Mouse (Mus musculus): ENCODE measurements at regions not wholly inside any gene's neighbourhood (a gene's known extent, or its start where the extent isn't known, plus 50 kb on each side); places are given as distances from the start of the nearest gene placed in this dataset.
"Not testable (repeated sequence)": the region's sequence is repeated elsewhere in the genome, so short reads cannot be mapped to it uniquely, and the experiment has no call there.

DNA sequence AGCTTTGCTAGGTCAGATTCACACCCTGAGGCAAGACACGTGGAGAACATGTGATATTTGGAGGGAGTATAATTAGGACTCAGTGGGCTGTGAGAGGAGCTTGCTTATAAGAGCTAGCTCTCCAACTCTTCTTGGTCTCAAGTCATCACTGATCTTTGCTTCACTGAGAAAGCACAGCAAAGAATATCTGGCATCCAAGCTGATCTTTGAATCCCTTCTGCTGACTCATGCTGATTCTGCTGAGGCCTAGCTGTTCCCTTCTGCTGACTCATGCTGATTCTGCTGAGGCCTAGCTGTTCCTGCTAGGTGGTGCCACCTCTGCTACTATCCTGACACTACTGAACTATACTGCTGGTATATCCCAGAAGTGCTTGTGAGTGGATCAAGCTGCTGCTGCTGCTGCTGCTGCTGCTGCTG lies 639.0 kb upstream of the Slc8a1 start:
- peak; percentile 81 for DNase-seq (ENCODE audit: extremely low read depth, low read depth)

DNA sequence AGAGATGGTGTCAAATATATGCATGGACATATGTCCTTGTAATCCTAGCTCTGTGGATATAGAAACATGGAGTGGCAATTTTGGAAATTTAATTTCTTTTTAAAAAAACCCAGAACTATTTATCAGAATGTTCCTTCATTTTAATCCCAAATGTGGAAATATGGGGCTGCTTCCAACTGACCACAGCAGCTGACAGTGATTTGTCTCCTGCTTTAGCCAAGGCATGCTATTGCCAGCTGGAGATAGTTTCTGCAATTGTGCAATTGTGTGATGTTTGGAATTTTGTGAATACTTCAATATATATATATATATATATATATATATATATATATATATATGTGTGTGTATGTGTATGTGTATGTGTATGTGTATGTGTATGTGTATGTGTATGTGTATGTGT lies 629.7 kb upstream of the Slc8a1 start:
- DNase-seq (ENCODE audit: extremely low read depth, low read depth): no peak

DNA sequence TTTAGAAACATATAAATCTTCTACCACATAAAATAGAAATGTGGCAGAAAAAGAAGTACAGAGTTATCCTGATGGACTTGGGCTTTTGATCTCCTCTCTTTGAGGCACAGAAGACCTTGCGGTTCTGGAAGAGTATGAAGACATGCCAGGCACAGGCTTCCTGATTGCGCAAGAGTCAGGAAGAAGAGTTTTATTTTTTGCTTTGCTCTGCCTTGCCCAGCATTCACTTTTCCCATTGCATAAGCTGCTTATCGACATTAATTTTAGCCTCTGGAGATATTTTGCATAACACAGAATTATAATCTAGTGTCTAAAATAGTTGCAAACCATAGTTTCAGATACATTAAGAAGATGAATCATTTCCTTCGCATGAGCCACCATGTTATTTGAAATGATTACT lies 627.8 kb upstream of the Slc8a1 start:
- DNase-seq (ENCODE audit: extremely low read depth, low read depth): no peak

DNA sequence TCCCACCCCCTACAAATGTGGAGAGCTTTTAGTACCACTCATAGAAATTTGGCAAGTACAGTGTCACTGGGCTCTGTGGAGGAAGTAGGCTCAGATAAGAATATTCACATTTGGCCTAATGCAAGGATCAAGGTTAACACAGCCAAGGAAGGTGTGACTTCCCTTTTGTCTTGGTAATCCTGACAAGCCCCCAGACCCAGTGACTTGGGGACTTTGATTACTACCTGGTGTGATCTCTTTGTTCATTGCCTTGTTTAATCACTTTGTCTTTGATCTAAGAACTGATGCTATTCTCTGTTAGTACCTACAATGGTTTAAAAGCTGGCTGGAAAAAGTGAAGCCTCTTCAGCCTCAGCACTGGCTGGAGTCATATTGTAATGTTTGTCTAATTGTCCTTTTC lies 610.5 kb upstream of the Slc8a1 start:
- no peak for DNase-seq (ENCODE audit: extremely low read depth, low read depth)

DNA sequence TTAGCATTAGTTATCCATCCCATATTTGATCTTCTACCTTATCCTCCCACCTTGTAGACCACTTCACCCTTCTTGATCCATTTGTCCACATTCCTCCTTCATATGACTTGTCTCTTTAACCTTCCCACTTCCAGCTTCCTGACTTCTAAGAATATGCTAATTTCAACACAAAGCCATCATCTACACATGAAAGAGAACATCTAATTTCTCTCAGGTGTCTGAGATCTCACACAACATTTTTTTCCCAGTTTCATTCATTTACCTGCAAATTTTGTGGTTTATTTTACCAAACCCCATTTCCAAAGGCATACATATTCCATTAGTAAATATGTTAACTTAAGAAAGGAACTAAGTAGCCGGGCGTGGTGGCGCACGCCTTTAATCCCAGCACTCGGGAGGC lies 593.3 kb upstream of the Slc8a1 start:
- no peak for DNase-seq (ENCODE audit: extremely low read depth, low read depth)

DNA sequence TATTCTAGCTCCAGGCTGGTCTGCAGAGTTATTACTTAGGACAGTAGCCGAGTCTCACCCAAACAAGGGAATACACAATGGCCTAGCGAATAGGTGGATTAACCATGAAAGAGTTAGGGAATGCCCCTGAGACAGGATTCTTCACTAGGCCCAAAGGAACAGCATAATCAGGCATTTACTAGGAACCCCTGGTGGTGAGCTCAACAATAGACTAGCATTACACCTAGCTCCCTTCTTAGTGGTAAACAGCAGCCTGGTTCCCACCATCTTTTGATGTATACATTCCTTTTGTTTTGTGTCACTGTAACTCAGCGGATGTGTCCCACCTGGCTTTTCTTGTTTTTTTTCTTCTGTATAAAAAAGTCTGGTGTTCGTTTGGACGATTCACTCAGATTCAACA lies 574.0 kb upstream of the Slc8a1 start:
- DNase-seq (ENCODE audit: extremely low read depth, low read depth): no peak

DNA sequence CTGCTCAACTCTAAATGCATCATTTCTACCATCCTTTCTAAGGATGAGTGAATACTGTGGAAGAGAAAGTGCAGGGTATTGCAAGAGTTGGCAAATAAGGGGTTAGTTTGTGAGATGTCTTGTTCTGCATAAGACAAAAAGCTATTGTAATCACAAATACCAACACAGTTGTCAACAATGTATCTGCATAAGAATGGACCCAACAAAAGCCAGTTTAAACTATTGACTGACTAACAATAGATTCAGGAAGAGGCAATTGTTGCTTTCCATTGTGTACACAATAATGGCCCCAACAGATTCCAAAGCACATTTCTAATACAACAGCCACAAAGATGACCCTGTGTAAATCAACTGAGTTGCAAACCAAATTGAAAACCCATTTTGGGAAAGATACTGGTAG lies 568.2 kb upstream of the Slc8a1 start:
- DNase-seq (ENCODE audit: extremely low read depth, low read depth): no peak

DNA sequence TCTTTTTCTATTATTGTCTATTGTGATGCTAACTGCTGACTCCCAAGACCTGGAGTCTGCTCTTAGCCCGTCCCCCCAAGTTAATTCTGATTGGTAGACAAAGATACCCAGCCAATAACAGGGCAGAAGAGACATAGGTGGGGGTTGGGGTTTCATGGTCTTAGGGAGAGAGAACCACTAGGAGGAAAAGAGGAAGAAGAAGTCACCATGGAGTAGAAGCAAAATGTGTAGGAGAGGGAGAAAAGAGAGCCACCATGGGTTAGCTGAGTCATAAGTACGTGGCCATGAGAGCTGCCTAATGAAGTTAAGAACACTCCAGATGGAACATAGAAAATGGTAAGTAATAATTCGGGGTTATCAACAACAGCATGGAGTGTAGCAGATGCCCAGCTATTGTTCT lies 539.6 kb upstream of the Slc8a1 start:
- peak; percentile 4 for DNase-seq (ENCODE audit: extremely low read depth, low read depth)

DNA sequence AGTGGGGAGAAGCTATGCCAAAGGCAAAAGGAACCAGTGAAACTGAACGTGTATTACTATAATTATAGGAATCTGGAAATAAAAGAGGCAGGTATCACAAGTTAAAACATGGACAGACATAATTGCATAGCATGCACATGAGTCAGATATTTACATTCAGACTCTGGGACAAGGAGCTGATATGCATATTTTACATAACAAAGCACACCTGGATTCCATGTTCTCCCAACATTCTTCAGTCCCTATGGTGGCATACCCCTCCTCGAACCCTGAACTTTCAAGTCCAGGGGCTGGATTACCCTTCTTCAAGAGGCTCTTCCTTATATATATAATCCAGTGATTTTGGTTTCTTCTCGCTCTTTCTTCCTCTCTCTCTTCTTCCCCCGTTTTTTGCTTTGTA lies 535.8 kb upstream of the Slc8a1 start:
- no peak for DNase-seq (ENCODE audit: extremely low read depth, low read depth)

DNA sequence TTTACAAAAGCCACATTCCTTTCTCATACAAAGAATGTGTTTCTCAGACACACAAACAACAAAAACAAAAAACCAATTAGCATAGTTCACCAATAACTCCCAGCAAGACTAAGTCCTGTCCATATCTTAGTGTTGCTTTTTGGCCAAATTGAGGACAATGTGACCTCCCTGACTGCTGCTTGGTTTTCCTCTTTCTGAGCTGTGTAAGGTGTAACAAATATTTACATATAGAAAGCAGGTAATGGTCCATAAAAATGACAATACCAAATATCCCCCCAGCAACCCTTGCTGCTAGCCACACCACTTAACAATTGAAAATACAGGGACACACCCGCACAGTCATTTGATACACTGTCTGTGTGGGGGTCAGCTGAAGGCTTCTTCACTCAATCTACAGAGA lies 534.7 kb upstream of the Slc8a1 start:
- DNase-seq (ENCODE audit: extremely low read depth, low read depth): no peak

DNA sequence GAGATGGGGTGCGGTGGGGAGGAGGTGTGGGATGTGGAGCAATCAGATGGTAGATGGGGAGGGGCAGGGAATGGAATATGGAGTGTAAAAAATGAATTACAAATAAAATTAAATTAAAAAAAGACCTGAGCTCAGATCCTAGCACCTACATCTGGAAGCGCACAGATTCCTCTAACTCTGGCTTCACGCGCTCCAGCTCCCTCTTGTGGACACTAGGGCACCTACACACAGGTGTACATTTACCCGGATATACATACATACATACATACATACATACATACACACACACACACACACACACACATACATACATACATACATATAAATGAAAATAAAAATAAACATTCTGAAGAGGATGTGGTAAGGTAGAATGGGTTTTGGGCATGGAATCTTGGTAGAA lies 528.7 kb upstream of the Slc8a1 start:
- DNase-seq (ENCODE audit: extremely low read depth, low read depth): not testable (repeated sequence)

DNA sequence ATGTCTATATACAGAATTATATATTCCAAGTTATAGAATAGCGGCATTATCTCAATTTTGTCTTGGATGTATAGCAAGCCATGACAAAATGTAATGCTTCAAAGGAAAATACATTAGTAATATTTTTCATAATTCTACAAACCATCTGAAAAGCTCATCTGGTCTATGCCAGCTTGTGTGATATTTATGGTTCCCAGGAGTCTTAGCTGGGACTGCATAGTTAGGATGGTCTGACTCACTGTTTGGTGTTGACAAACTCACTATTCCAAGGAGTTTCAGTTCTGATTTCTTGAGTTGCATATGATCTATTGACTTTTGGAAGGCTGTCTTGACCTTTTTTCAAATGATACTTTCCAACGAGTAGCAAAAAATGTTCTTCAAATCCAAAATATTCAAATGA lies 514.2 kb upstream of the Slc8a1 start:
- no peak for DNase-seq (ENCODE audit: extremely low read depth, low read depth)

DNA sequence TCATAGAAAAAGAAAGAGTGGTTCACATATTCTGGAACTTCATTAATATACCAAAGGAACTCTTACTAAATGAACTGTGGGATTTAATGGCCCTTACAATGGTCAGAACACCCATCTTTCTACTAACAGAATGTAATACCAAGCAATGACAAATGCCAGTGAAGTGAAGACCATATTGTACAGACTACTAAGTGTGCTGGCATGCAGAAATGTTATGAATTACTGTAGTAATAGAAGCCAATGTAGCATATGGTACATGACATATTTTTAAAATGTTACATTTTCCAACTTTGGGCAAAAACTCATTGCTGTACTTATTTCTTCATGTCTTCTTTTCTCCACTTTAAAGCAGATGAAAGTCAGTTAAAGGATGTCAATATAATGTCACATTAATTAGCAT lies 513.7 kb upstream of the Slc8a1 start:
- no peak for DNase-seq (ENCODE audit: extremely low read depth, low read depth)

DNA sequence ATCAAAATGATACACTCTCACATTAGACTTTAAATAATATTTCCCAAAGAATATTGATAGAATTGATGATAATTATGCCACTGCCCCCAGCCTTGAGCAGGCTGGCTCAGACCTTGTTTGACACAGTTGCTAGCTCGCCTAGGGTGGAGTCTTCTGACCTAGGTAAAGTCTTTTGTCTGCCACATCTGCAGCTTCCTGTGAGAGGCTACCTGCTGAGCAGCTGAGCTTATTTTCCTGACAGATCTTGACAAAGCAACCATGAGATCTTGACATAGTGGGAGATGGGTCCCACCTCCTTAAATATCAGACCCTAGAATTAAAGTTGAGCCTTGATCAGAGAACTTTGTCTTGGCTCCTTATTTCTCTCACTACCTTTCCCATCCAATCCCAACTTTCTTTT lies 500.2 kb upstream of the Slc8a1 start:
- no peak for DNase-seq (ENCODE audit: extremely low read depth, low read depth)

DNA sequence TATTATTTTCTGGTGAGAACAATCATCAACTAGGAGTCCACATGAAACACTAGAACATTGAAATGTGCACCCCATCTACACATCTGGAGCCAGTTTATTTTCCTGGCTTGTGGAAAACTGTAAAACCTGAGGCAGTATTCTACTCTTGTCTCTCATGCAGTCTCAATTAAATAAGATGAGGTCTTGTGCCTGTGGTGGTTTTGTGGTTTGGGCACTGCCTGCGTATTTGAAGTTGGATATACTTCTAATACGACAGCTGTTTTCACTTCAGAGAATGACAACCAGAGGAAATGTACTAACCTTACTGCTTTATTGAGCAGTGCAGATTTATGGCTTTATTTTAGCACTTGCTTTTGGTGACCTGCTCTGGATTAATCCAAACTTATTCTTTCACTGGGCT lies 499.3 kb upstream of the Slc8a1 start:
- DNase-seq (ENCODE audit: extremely low read depth, low read depth): no peak

DNA sequence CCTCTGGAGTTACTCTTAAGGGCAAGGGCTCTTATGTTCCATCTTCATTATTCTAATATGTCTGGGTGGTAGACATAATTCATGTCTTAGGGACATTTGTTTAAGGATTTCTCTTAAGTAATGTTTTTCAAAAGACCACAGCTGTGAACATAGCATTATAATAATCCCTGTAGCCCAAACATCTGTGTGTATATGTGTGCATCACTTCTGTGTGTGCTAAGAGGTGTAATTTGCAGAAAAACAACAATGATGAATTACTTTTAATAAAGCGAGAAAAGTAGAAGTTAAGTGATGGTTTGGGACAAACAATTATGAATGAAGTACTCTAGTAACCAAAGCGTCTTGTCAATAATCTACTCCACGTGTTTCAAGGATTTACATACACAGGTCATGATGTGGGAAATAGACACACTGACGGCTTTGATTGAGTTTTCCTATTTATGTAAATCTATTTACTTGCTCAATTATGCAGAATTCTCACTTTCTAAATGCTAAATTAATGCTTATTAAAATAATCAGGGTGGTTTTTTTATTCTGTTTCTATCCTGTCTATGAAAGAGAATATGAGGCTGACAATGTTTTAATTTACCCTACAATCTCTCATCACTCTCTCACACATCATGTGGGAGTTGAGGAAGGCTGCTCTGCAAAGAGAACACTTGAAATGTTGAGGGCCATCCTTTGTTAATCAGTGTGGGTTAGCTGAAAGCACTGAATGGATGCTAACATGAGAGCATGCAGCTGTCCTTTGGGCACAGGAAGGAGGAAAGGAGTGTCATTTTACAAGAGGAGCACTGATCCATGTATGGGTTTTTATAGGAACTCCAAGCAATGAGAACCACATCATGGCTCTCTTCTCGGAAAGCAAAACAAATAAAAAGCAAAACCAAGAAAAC lies 477.8 kb upstream of the Slc8a1 start:
- DNase-seq (ENCODE audit: extremely low read depth, low read depth): no peak

DNA sequence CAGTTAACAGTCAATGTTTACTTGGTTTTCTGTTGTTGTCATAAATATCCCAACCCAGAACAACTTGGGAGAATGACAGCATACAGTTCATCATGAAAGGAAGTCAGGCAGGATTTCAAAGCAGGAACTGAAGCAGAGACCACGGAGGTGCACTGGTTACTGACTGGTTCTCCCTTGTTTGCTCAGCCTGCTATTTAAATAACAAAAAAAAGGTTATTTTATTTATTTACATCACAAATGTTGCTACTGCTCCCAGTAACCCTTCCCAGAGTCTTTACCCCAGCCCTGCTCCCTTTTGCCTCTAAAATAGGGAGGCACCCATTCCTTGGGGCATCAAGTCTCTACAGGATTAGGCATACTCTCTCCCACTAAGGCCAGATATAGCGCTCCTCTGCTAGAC lies 461.8 kb upstream of the Slc8a1 start:
- DNase-seq (ENCODE audit: extremely low read depth, low read depth): no peak

DNA sequence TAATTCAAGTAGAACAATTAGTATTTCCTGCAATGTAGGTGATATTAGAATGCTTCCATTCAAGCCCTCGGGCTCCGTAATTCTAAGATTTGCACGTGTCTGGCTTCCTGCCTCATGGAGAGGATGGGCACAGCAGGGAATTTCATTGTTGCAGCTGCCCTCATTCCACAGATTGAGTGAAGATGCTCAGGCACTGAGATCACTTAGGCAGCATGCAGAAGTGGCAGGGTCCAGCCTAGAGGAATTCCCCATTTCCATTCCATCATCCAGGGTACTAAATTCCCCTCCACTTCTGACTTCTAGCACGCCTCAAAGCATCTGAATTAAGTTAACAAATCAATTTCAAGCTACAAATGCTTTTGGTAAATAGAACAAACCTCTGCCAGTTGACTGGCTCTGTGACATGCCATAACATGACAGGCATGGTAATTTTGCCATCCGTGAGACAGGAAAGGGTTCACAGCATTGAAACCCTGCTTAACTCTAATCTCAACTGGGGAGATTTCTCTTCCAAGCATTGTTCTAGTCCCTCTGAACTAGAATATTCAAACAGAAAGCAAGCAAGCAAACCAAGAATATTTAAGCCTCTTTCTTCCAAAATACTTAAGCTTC lies 461.0 kb upstream of the Slc8a1 start:
- DNase-seq (ENCODE audit: extremely low read depth, low read depth): no peak

DNA sequence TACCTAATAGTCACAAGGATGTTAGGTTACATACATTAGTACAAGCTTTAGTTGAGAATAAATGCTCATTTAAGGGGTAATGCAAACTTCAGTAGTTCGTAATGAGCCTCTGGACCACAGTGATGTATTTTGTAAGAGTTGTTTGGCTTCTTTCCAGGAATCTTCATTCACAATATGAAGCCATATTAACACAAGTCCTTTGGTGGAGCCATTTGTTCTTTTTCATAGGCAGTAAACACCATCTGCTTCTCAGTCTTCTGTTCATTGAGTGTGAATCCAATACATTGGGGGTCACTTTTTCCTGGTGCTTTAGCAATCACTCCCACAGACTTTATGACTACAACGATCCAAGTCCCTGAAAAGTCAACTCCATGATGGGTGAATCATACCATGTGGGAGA lies 446.1 kb upstream of the Slc8a1 start:
- DNase-seq (ENCODE audit: extremely low read depth, low read depth): no peak

DNA sequence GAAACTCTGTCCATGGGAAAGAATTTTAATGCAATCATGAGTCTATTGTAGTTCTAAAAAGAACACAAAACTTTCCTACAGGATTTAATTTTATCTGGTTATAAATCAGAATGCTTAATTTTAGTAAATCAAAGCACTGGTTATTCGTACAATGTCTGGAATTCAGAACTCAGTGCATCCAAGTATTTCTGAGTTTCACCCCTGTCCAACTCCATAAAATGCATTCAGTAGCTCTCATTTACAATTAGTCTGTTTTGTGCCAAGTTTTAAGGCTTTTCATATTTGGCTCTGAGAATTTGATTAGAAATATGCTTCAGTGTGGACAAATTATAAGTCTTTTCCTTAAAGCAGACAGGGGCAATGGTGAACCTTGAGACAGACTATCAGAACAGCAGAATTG lies 433.0 kb upstream of the Slc8a1 start:
- DNase-seq (ENCODE audit: extremely low read depth, low read depth): no peak

DNA sequence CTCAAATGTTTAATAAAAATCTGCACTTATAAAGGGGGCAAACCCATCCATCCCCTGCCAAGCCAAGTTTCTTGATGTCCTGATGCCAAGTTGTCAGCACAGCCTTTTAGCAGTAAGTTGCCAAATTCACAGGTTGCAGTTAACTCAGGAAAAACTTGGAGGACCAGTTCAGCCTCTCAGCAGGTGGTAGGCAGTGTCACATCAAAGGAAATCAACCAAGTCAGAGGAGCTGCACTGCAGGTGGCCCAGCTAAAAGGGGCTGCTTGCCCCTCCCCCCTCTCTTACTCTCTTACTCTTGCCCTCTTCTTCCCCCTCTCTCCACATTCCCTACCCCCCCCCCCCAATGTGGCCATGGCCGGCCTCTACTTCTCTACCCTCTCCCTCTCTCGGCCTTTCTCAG lies 415.3 kb upstream of the Slc8a1 start:
- no peak for DNase-seq (ENCODE audit: extremely low read depth, low read depth)

DNA sequence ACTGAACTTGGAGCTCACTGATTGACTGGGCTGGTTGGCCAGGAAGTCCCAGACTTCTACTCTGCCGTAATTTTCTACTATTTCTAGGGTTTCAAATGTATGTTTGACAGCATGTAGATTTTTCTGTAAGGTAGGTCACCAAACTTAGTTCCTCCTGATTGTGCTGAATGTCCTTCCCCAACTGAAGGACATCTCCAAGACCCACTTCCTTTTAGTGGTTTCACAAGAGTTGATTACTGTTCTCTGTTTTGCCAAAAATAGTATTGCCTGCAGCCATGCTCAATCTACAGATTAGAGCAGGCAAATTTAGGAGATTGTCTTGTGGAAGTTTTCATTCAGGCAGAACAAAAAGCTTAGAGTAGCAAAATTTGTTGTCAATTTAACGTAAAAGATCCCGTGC lies 396.7 kb upstream of the Slc8a1 start:
- no peak for DNase-seq (ENCODE audit: extremely low read depth, low read depth)

DNA sequence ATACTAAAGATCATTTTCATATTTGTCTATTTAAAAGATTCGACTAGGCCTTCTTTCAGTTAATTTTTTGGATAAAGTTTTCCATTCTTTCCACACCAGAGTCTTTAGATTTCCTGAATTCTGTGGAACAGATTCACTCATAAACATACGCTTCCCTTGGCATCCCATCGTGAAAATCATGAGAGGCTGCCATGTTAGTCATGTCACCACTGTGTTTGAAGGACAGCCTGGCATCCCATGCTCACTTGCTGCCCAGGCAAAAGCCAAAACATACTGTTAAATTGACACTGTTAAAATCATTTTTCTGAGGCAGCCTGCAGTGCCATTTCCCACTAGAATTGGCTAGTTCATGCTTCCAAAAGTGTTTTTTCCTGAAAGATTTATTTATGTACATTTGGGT lies 394.8 kb upstream of the Slc8a1 start:
- DNase-seq (ENCODE audit: extremely low read depth, low read depth): no peak

Data from MEL-GATA-1-ER (cell line).